Mouse (Mus musculus) bone marrow macrophage, adult 2 months (primary cell): ENCODE measurements around the gene Ceacam16. TPM values are rescaled to one million over a fixed set of nuclear protein-coding genes. Genes with fewer than 3 reads are reported as not detected.
A peak's percentile ranks its signal among the peaks of the same experiment; 100 is the strongest.

Experiments used
- H3K27ac ChIP-seq: 2 replicates; pipeline ENCODE4 v1.5.1; 2012; ENCODE audit warnings: low read depth, low read length; ENCODE audit not compliant: insufficient read depth
- H3K4me1 ChIP-seq: 2 replicates; pipeline ENCODE4 v1.6.1; 2012; ENCODE audit warnings: low read length; ENCODE audit not compliant: control insufficient read depth, insufficient read depth
- H3K4me3 ChIP-seq: 2 replicates; pipeline ENCODE4 v1.5.1; 2012; ENCODE audit warnings: mild to moderate bottlenecking, low read length, moderate library complexity; ENCODE audit not compliant: insufficient read depth
- CTCF ChIP-seq: IDR thresholded peaks from 2 replicates; pipeline ENCODE4 v1.5.1; 2012; ENCODE audit warnings: low read depth, mild to moderate bottlenecking, low read length, moderate library complexity
- POLR2A ChIP-seq: IDR thresholded peaks from 2 replicates; pipeline ENCODE4 v1.6.1; 2012; ENCODE audit warnings: mild to moderate bottlenecking, low read depth, low read length, borderline replicate concordance
- polyA plus RNA-seq: library from polyadenylated mRNA; stranded (reverse); fragments of >200 nt; gene quantifications from 2 replicates; pipeline ENCODE4 v1.2.4, GENCODE M21; 2012; ENCODE audit not compliant: missing spikeins, insufficient read depth, insufficient read length

The Ceacam16 gene
- polyA plus RNA-seq, 1 experiment = 1.6 TPM

DNA sequence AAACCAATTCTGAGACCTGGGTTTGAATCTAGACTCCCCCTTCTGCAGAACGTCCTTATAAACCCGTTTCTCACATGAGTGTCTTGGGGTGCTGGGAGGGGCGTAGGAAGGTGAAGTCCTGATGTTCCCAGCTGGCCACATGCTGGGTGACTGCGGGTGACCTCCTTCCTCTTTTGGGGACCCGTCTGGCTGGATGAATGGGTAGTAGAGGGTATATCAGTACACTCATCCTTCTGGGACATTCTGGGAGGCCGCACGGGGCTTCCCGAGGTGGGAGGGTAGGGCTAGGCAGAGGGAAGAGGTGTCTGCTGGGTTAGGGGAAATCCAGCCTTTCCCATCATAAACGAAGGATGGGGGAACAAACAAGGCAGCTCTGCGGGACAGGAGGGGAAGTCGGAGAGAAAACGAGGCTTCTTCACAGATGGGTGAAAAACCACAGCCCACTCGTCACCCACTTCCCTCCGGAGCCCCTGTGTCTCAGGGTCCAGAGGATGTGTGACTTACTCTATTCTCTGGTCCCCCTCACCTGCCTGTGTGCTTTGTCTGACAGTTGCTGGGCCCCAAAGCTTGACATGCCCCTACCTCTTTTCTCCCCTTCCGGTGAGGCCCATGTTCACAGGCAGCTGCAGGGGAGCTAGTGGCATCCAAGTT lies 16.5 kb downstream of the Ceacam16 start:
- H3K4me1 ChIP-seq = peaks cover 35% of the 10 kb centered on the region
- no peak overlapping the region for H3K4me3 ChIP-seq
- peak overlapping the region; percentile 23; the same call in 1 of the 2 replicates for H3K27ac ChIP-seq
- no peak for TF ChIP-seq POLR2A
- no peak for TF ChIP-seq CTCF

DNA sequence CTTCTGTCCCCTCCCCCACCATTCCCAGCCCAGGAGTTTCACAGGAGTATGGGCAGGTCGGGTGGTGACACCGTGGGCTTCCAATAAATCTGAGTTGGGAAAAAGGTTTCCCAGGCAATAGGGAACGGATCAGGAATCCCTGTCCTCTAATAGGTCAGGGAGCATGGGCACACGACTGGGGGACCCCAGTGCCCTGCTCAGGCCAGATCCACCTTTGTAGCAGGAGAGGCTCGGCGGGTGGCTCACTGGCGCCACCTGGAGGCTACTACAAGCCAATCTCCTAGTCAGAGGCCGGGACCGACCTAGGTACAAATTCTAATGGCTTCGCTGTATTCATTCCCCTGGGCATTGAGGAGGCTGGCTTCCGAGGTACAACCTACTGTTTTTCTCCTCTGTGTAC lies 17.5 kb downstream of the Ceacam16 start:
- H3K4me1 ChIP-seq = peaks cover 37% of the 10 kb centered on the region
- no peak for TF ChIP-seq POLR2A
- TF ChIP-seq CTCF = peak; percentile 79
- no peak overlapping the region for H3K27ac ChIP-seq
- H3K4me3 ChIP-seq = no peak overlapping the region

DNA sequence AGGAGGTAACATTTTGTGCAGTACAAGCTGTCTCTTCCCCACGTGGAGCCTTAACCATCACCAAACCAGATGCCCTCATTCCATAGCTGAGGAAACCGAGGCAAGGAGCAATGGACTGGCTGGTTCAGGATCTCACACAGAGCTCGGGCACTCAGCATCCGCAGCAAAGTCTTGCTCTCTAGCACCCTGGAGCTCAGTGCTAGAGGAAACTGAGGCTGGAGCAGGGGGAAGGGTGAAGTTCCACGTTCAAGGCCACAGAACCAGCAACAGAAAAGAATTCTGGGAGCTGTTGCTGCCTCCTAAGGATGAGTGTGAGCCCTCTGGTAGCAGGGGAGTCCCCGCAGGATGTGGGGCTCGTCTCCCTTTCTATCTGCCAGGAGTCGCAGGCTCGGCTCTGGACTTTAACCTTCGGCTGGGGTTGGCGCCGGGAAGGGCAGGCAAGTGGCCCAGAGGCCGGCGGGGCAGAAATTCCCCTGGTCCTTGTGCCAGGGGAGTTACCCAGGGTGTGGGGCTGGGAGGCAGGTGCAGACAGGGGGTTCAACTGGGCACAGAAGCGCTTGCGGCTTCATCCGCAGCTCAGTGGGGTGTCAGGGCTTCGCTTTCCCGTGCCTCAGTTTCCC lies 18.1 kb downstream of the Ceacam16 start:
- TF ChIP-seq POLR2A (no peak), CTCF (no peak)
- Histone ChIP-seq H3K27ac (no peak overlapping the region), H3K4me1 (peaks cover 37% of the 10 kb centered on the region), H3K4me3 (no peak overlapping the region)

GRCm38 (mm10) chr7:19841686-19842413 lies 19.2 kb downstream of the Ceacam16 start:
- no peak for TF ChIP-seq POLR2A
- no peak overlapping the region for H3K4me3 ChIP-seq
- H3K4me1 ChIP-seq = peaks cover 38% of the 10 kb centered on the region
- H3K27ac ChIP-seq = peak overlapping the region; percentile 10; the same call in 1 of the 2 replicates

DNA sequence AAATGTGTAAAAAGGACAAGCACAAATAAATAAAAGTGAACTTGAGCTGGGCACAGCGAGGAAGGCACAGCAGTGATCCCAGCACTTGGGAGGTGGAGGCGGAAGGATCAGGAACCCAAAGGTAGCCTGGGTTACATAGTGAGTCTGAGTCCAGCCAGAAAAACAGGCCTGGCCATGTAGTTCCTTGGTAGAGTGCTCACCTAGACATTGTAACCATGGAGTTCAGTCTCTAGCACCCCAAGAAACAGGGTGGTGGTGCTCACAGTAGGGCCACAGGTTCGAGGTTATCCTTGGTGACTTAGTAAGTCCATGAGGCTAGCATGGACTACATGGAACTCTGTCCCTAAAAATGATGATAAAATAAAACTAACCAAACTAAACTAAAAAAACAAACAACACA lies 20.2 kb downstream of the Ceacam16 start:
- Histone ChIP-seq H3K4me1 (peaks cover 40% of the 10 kb centered on the region), H3K4me3 (no peak overlapping the region), H3K27ac (no peak overlapping the region)
- TF ChIP-seq CTCF = no peak
- no peak for TF ChIP-seq POLR2A

DNA sequence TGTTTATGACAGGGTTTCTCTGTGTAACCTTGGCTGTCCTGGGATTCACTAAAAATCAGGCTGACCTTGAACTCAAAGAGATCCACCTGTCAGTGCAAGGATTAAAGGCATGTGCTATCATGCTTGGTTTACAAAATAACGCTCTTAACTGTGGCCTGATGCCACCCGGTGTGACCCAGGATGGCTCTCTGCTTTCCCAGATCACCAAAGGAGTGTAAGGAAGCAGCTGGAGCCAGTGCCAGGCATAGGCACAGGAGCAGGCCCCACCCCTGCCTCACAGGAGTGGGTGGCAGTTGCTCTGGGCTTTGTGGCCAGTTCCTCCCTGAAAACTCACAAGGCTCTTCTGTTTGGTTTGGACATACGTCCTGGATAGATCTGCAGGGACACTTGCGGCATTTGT lies 20.7 kb downstream of the Ceacam16 start:
- Histone ChIP-seq H3K27ac (no peak overlapping the region), H3K4me1 (peaks cover 40% of the 10 kb centered on the region), H3K4me3 (no peak overlapping the region)
- TF ChIP-seq CTCF = no peak
- TF ChIP-seq POLR2A = no peak

DNA sequence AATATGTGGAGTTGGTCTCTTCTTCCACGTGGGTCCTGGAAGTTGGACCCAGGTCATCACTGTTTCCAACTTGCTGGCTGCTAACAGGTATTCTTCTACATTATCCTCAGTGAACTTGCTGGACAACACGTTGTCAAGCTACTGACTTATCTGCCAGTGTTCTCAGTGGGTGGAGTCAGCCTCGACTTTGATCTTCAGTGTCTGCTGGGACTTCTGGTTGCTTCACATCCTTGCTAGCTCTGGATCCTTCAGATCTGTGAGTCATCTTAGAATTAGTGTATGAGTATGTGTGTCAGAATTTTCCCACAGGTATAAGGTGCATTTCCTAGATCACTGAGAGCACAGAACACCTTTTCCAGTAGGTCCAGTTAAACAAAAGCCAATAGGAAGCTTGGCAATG lies 24.3 kb downstream of the Ceacam16 start:
- H3K4me1 ChIP-seq = peaks cover 32% of the 10 kb centered on the region
- no peak overlapping the region for H3K27ac ChIP-seq
- TF ChIP-seq POLR2A (no peak), CTCF (no peak)
- no peak overlapping the region for H3K4me3 ChIP-seq

DNA sequence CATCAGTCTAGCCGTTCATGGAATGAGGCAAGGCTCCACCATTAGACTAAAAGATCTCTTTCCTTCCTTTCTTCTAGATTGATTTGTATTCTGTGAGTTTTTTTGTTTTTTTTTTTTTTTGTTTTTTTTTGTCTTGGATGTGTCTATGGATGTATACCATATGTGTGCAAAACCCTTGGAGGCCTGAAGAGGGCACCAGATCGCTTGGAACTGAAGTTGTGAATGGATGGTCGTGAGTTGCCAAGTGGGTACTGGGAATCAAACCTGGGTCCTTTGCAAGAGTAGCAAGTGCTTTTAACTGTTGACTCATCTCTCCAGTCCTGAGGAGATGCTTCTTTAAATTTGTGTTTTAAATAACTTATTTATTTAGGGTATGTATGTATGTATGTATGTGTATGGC lies 27.0 kb downstream of the Ceacam16 start:
- Histone ChIP-seq H3K4me1 (peaks cover 33% of the 10 kb centered on the region), H3K27ac (no peak overlapping the region), H3K4me3 (no peak overlapping the region)
- TF ChIP-seq CTCF (no peak), POLR2A (no peak)

GRCm38 (mm10) chr7:19831837-19832236 lies 29.3 kb downstream of the Ceacam16 start:
- peaks cover 34% of the 10 kb centered on the region for H3K4me1 ChIP-seq
- H3K4me3 ChIP-seq = peak overlapping the region; percentile 23

DNA sequence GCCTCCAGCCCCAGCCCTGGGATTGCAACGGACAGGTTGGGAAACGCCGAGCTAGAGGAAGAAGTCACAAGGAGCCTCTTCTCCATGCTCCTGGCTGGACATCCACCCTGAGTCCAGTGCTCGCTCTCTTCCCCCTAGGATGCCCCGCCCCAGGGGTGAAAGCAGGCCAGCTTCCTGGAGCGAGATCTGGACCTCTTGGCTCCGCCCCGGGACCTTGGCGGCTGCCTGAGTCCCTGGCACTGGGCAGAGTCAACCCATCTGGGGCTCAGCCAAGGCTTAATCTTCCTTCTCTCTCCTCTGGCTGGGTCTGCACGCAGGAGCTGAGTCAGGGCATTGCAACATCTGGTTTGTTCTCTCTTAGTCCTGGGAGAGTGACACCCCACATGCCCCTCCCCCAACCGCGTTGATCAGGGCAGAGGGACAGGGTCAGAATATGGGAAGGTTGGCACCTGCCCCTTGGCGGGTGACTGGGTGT lies 30.4 kb downstream of the Ceacam16 start:
- Histone ChIP-seq H3K4me1 (peaks cover 36% of the 10 kb centered on the region), H3K27ac (peak overlapping the region; percentile 91), H3K4me3 (peak overlapping the region; percentile 27)
- TF ChIP-seq POLR2A (peak; percentile 89), CTCF (no peak)

More at GRCm38 (mm10) chr7:19831837-19832236, 29.3 kb downstream of the Ceacam16 start:
- TF ChIP-seq CTCF (no peak), POLR2A (no peak)
- H3K27ac ChIP-seq = peak overlapping the region; percentile 91
